In the genomic region with DNA sequence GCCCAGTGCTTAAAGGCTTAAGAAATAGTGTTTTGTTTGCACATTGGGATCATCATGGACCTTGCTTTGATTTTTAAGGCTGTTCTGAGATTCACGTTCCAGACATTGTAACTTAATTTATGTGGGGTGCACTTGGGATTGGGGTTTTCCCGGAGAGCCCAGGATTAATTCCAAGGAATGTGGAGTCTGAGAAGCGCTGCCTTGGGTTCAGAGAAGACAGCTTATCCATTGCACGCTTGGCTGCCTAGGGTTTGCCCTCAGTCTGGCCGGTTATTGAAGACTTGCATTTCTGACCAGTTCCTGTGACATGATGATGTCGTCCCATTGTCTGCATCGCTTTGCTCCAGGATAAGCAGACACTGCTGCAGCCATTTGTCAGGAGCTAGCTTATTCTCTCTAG, we compare ENCODE assay signal across 18 mouse cellular contexts. TPM values are rescaled to one million over a fixed set of nuclear protein-coding genes. Genes with fewer than 3 reads are reported as not detected.
DNase-seq lines count a peak whose midpoint lies in the region; ATAC-seq and TF ChIP-seq lines count a peak whose summit lies in the region.
"Had no signal": no experiment of that assay in that cellular context is flagged by ENCODE, and none has a peak within 500 bp of the region (broad histone marks: within the 10 kb centered on the region; RNA-seq: fewer than 3 reads in every experiment).

No protein-coding gene starts in this region.

- no peak for TF ChIP-seq CTCF in kidney, adult 2 months (conservative IDR thresholded peaks at IDR 0.05; ENCODE audit: insufficient read depth, insufficient read length, low read depth, low read length)

- H3K36me3 ChIP-seq in forebrain, embryonic 11.5 days (ENCODE audit: control insufficient read depth, insufficient read depth, low read length): no peaks in the 10 kb centered on the region
- H3K36me3 ChIP-seq in forebrain, embryonic 16.5 days (ENCODE audit: control insufficient read depth, insufficient read depth): no peaks in the 10 kb centered on the region
- no peaks in the 10 kb centered on the region for H3K36me3 ChIP-seq in kidney, adult 2 months (ENCODE audit: control insufficient read depth, insufficient read depth, low read length)
- H3K36me3 ChIP-seq in midbrain, embryonic 14.5 days (ENCODE audit: control insufficient read depth, insufficient read depth, low read length): no peaks in the 10 kb centered on the region
- H3K36me3 ChIP-seq in midbrain, embryonic 15.5 days (replicated peaks): no peaks in the 10 kb centered on the region
- H3K36me3 ChIP-seq: heart, embryonic 13.5 days; liver, embryonic 12.5 days; neural tube, embryonic 13.5 days had no signal

- WGBS in forebrain, embryonic 11.5 days: 26% methylated on average over 7 of the region's 7 CpGs
- 27% methylated on average over 7 of the region's 7 CpGs for WGBS in forebrain, embryonic 16.5 days
- WGBS in kidney, adult 2 months: 28% methylated on average over 7 of the region's 7 CpGs
- 8% methylated on average over 7 of the region's 7 CpGs for WGBS in midbrain, embryonic 14.5 days
- WGBS in midbrain, embryonic 15.5 days: 8% methylated on average over 7 of the region's 7 CpGs

- peak; percentile 47 for DNase-seq in forebrain, embryonic 11.5 days (ENCODE audit: low spot score)
- peak; percentile 60 for DNase-seq in kidney, adult 2 months
- no peak for DNase-seq in kidney, postnatal 14 days
- no peak for DNase-seq in midbrain, embryonic 14.5 days
- no peak for DNase-seq in adrenal gland, postnatal 25 days
- DNase-seq: cerebellum, adult 18-20 months; gastrocnemius, adult 2 months; layer of hippocampus, adult 9-11 months; lung, postnatal 36 days; thymus, postnatal 36 days had no signal

- no peak overlapping the region for H3K9ac ChIP-seq in forebrain, embryonic 11.5 days (ENCODE audit: low read length)
- no peak overlapping the region for H3K9ac ChIP-seq in forebrain, embryonic 16.5 days (replicated peaks; ENCODE audit: low read depth, low read length)
- no peak overlapping the region for H3K9ac ChIP-seq in midbrain, embryonic 14.5 days (replicated peaks; ENCODE audit: low read length)
- H3K9ac ChIP-seq in midbrain, embryonic 15.5 days: no peak overlapping the region
- H3K9ac ChIP-seq: heart, embryonic 13.5 days; liver, embryonic 12.5 days; lung, embryonic 14.5 days; neural tube, embryonic 13.5 days had no signal

- no peaks in the 10 kb centered on the region for H3K4me1 ChIP-seq in forebrain, embryonic 11.5 days (replicated peaks; ENCODE audit: control insufficient read depth, insufficient read depth, low read length)
- no peaks in the 10 kb centered on the region for H3K4me1 ChIP-seq in forebrain, embryonic 16.5 days (replicated peaks; ENCODE audit: control insufficient read depth, insufficient read depth, low read length)
- peaks cover 6% of the 10 kb centered on the region; the same call in 1 of the 2 replicates for H3K4me1 ChIP-seq in kidney, adult 2 months (ENCODE audit: control insufficient read depth, insufficient read depth, low read length)
- peaks cover 4% of the 10 kb centered on the region; the same call in 1 of the 2 replicates for H3K4me1 ChIP-seq in midbrain, embryonic 14.5 days (ENCODE audit: control insufficient read depth, insufficient read depth, low read length)
- peaks cover 3% of the 10 kb centered on the region; the same call in 1 of the 2 replicates for H3K4me1 ChIP-seq in midbrain, embryonic 15.5 days
- H3K4me1 ChIP-seq: liver, embryonic 12.5 days had no signal

- TF ChIP-seq POLR2A in kidney, adult 2 months (IDR thresholded peaks at IDR 0.05; ENCODE audit: low read depth, low read length): no peak

- no peak for ATAC-seq in forebrain, embryonic 11.5 days (replicated peaks; ENCODE audit: low FRiP score)
- no peak for ATAC-seq in forebrain, embryonic 16.5 days
- no peak for ATAC-seq in midbrain, embryonic 14.5 days (ENCODE audit: low FRiP score, low TSS enrichment)
- ATAC-seq in midbrain, embryonic 15.5 days (replicated peaks): no peak
- ATAC-seq: liver, embryonic 12.5 days had no signal

- H3K4me3 ChIP-seq in forebrain, embryonic 11.5 days (ENCODE audit: low read depth, low read length): no peak overlapping the region
- no peak overlapping the region for H3K4me3 ChIP-seq in forebrain, embryonic 16.5 days (replicated peaks; ENCODE audit: low read length)
- H3K4me3 ChIP-seq in kidney, adult 2 months (ENCODE audit: insufficient read depth, low read depth, low read length): no peak overlapping the region
- no peak overlapping the region for H3K4me3 ChIP-seq in midbrain, embryonic 14.5 days (replicated peaks; ENCODE audit: low read depth, low read length)
- H3K4me3 ChIP-seq in midbrain, embryonic 15.5 days: no peak overlapping the region
- H3K4me3 ChIP-seq: gastrocnemius, adult 2 months; heart, embryonic 13.5 days; liver, embryonic 12.5 days; neural tube, embryonic 13.5 days had no signal

- no peaks in the 10 kb centered on the region for H3K27me3 ChIP-seq in forebrain, embryonic 11.5 days (ENCODE audit: control insufficient read depth, insufficient read depth, low read length)
- H3K27me3 ChIP-seq in forebrain, embryonic 16.5 days (replicated peaks; ENCODE audit: control insufficient read depth, insufficient read depth, low read length): no peaks in the 10 kb centered on the region
- H3K27me3 ChIP-seq in kidney, adult 2 months (replicated peaks; ENCODE audit: control insufficient read depth, insufficient read depth, low read length): no peaks in the 10 kb centered on the region
- H3K27me3 ChIP-seq in midbrain, embryonic 14.5 days (ENCODE audit: control insufficient read depth, insufficient read depth, low read length): no peaks in the 10 kb centered on the region
- H3K27me3 ChIP-seq in midbrain, embryonic 15.5 days (replicated peaks): no peaks in the 10 kb centered on the region
- H3K27me3 ChIP-seq: CH12.LX; heart, embryonic 13.5 days; liver, embryonic 12.5 days; neural tube, embryonic 13.5 days had no signal

- no peaks in the 10 kb centered on the region for H3K9me3 ChIP-seq in forebrain, embryonic 11.5 days (ENCODE audit: control insufficient read depth, low read length)
- no peaks in the 10 kb centered on the region for H3K9me3 ChIP-seq in forebrain, embryonic 16.5 days (ENCODE audit: control insufficient read depth, low read length)
- no peaks in the 10 kb centered on the region for H3K9me3 ChIP-seq in midbrain, embryonic 14.5 days (ENCODE audit: control insufficient read depth, low read length)
- no peaks in the 10 kb centered on the region for H3K9me3 ChIP-seq in midbrain, embryonic 15.5 days
- H3K9me3 ChIP-seq: heart, embryonic 13.5 days; liver, embryonic 12.5 days; neural tube, embryonic 13.5 days had no signal

- no peak overlapping the region for H3K27ac ChIP-seq in forebrain, embryonic 11.5 days (ENCODE audit: low read depth, low read length)
- H3K27ac ChIP-seq in forebrain, embryonic 16.5 days (ENCODE audit: low read length): no peak overlapping the region
- no peak overlapping the region for H3K27ac ChIP-seq in kidney, adult 2 months (ENCODE audit: insufficient read depth, low read depth, low read length)
- no peak overlapping the region for H3K27ac ChIP-seq in midbrain, embryonic 14.5 days (replicated peaks; ENCODE audit: low read depth, low read length)
- no peak overlapping the region for H3K27ac ChIP-seq in midbrain, embryonic 15.5 days
- H3K27ac ChIP-seq: gastrocnemius, adult 2 months; heart, embryonic 13.5 days; liver, embryonic 12.5 days; neural tube, embryonic 13.5 days had no signal

- H3K4me2 ChIP-seq in forebrain, embryonic 11.5 days (ENCODE audit: low read depth, low read length, severe bottlenecking): no peak overlapping the region
- H3K4me2 ChIP-seq in forebrain, embryonic 16.5 days (ENCODE audit: low read length): no peak overlapping the region
- H3K4me2 ChIP-seq in midbrain, embryonic 14.5 days (ENCODE audit: low read length): 0 out of 2 replicates have a peak overlapping the region, but pooled peaks have one; percentile 6
- H3K4me2 ChIP-seq in midbrain, embryonic 15.5 days: no peak overlapping the region; the same call in 1 of the 2 replicates
- H3K4me2 ChIP-seq: heart, embryonic 13.5 days; liver, embryonic 12.5 days; neural tube, embryonic 13.5 days had no signal

RNA-seq across cellular contexts. Expression of gene Hmcn1, which starts 53.4 kb away (rescaled TPM):
- polyA plus RNA-seq in forebrain, embryonic 11.5 days (2014; fragmentation: Nextera tagmentation; extraction: Ambion mirVana): 10.1 and 12.1 TPM in 2 replicates
- polyA plus RNA-seq in forebrain, embryonic 16.5 days (2015; fragmentation: Nextera tagmentation; extraction: Ambion mirVana): 0.81 and 1.3 TPM in 2 replicates
- polyA plus RNA-seq in kidney, adult 2 months (2012; rRNA removed): 1.7 and 2.0 TPM in 2 replicates
- polyA plus RNA-seq in midbrain, embryonic 14.5 days (2014; fragmentation: Nextera tagmentation; extraction: Ambion mirVana): 0.74 and 1.5 TPM in 2 replicates
- 1.8 and 2.0 TPM in 2 replicates for polyA plus RNA-seq in midbrain, embryonic 15.5 days (2015; fragmentation: Nextera tagmentation; extraction: Ambion mirVana)
- total RNA-seq in adrenal gland, postnatal 25 days (2021): 1.8 and 2.6 TPM in 2 replicates
- total RNA-seq: MEL had no signal

Comparison
In these comparisons a context has a peak if more than half of its experiments do, and no peak if none do; other contexts are left out.
1. DNase-seq: peak in forebrain, embryonic 11.5 days (single experiment) and kidney, adult 2 months (single experiment); none in kidney, postnatal 14 days (single experiment), midbrain, embryonic 14.5 days (single experiment) and adrenal gland, postnatal 25 days (single experiment).